In genomic region chrX:53098293-53098692, GRCm38 (mm10) we compare ENCODE assay signal across 20 mouse cellular contexts.
DNase-seq lines count a peak whose midpoint lies in the region; ATAC-seq and TF ChIP-seq lines count a peak whose summit lies in the region.
"Had no signal": no experiment of that assay in that cellular context is flagged by ENCODE, and none has a peak within 500 bp of the region (broad histone marks: within the 10 kb centered on the region; RNA-seq: fewer than 3 reads in every experiment).

No protein-coding gene starts in this region.

- no peak overlapping the region for H3K4me3 ChIP-seq in forebrain, embryonic 13.5 days
- no peak overlapping the region for H3K4me3 ChIP-seq in forebrain, postnatal 0 days (ENCODE audit: low read depth, low read length)
- no peak overlapping the region for H3K4me3 ChIP-seq in limb, embryonic 11.5 days (ENCODE audit: low read depth, low read length)
- no peak overlapping the region for H3K4me3 ChIP-seq in limb, embryonic 10.5 days
- no peak overlapping the region for H3K4me3 ChIP-seq in embryonic facial prominence, embryonic 10.5 days
- H3K4me3 ChIP-seq: forebrain, embryonic 15.5 days; heart, embryonic 15.5 days; hindbrain, embryonic 13.5 days had no signal

- no peaks in the 10 kb centered on the region for H3K9me3 ChIP-seq in forebrain, embryonic 13.5 days (replicated peaks)
- H3K9me3 ChIP-seq in forebrain, postnatal 0 days (ENCODE audit: low read length) = no peaks in the 10 kb centered on the region
- no peaks in the 10 kb centered on the region for H3K9me3 ChIP-seq in limb, embryonic 11.5 days (ENCODE audit: control insufficient read depth, low read length)
- no peaks in the 10 kb centered on the region for H3K9me3 ChIP-seq in limb, embryonic 10.5 days (replicated peaks)
- no peaks in the 10 kb centered on the region for H3K9me3 ChIP-seq in embryonic facial prominence, embryonic 10.5 days
- H3K9me3 ChIP-seq: forebrain, embryonic 15.5 days; heart, embryonic 15.5 days; hindbrain, embryonic 13.5 days had no signal

- no peaks in the 10 kb centered on the region for H3K27me3 ChIP-seq in forebrain, embryonic 13.5 days
- H3K27me3 ChIP-seq in forebrain, postnatal 0 days (ENCODE audit: insufficient read depth, low read length) = no peaks in the 10 kb centered on the region
- H3K27me3 ChIP-seq in limb, embryonic 11.5 days (ENCODE audit: control insufficient read depth, insufficient read depth, low read length) = no peaks in the 10 kb centered on the region
- H3K27me3 ChIP-seq in limb, embryonic 10.5 days (ENCODE audit: low read depth, poor library complexity, severe bottlenecking) = no peaks in the 10 kb centered on the region
- H3K27me3 ChIP-seq in embryonic facial prominence, embryonic 10.5 days (replicated peaks; ENCODE audit: low read depth, poor library complexity, severe bottlenecking) = no peaks in the 10 kb centered on the region
- H3K27me3 ChIP-seq: forebrain, embryonic 15.5 days; heart, embryonic 15.5 days; hindbrain, embryonic 13.5 days had no signal

- WGBS in forebrain, embryonic 13.5 days = 46% methylated on average over 4 of the region's 4 CpGs
- 40% methylated on average over 4 of the region's 4 CpGs for WGBS in forebrain, postnatal 0 days
- 55% methylated on average over 4 of the region's 4 CpGs for WGBS in limb, embryonic 11.5 days
- WGBS in limb, embryonic 10.5 days = 62% methylated on average over 4 of the region's 4 CpGs
- 65% methylated on average over 4 of the region's 4 CpGs for WGBS in embryonic facial prominence, embryonic 10.5 days

- H3K27ac ChIP-seq in forebrain, embryonic 13.5 days = 0 out of 2 replicates have a peak overlapping the region, but pooled peaks have one; percentile 14
- no peak overlapping the region for H3K27ac ChIP-seq in forebrain, postnatal 0 days (ENCODE audit: low read depth, low read length)
- H3K27ac ChIP-seq in limb, embryonic 11.5 days (replicated peaks; ENCODE audit: low read depth, low read length) = peak overlapping the region; percentile 45; the same call in 1 of the 2 replicates
- no peak overlapping the region for H3K27ac ChIP-seq in limb, embryonic 10.5 days
- H3K27ac ChIP-seq in embryonic facial prominence, embryonic 10.5 days (replicated peaks) = peak overlapping the region; percentile 21
- H3K27ac ChIP-seq: forebrain, embryonic 15.5 days; hindbrain, embryonic 13.5 days; hindbrain, postnatal 0 days had no signal

- H3K9ac ChIP-seq in forebrain, embryonic 13.5 days = no peak overlapping the region
- no peak overlapping the region for H3K9ac ChIP-seq in forebrain, postnatal 0 days
- H3K9ac ChIP-seq in limb, embryonic 11.5 days (ENCODE audit: low read length) = no peak overlapping the region
- H3K9ac ChIP-seq: forebrain, embryonic 15.5 days; heart, embryonic 15.5 days; hindbrain, embryonic 13.5 days had no signal

- no peaks in the 10 kb centered on the region for H3K36me3 ChIP-seq in forebrain, embryonic 13.5 days (ENCODE audit: poor library complexity, severe bottlenecking)
- no peaks in the 10 kb centered on the region for H3K36me3 ChIP-seq in forebrain, postnatal 0 days (ENCODE audit: insufficient read depth)
- no peaks in the 10 kb centered on the region for H3K36me3 ChIP-seq in limb, embryonic 11.5 days (ENCODE audit: control insufficient read depth, insufficient read depth, low read length)
- H3K36me3 ChIP-seq in limb, embryonic 10.5 days = no peaks in the 10 kb centered on the region
- no peaks in the 10 kb centered on the region for H3K36me3 ChIP-seq in embryonic facial prominence, embryonic 10.5 days (replicated peaks)
- H3K36me3 ChIP-seq: forebrain, embryonic 15.5 days; heart, embryonic 15.5 days; hindbrain, embryonic 13.5 days had no signal

- TF ChIP-seq CTCF in forebrain, postnatal 0 days (IDR thresholded peaks at IDR 0.05; ENCODE audit: low read depth) = no peak

- peak; percentile 38; the same call in 1 of the 2 replicates for ATAC-seq in forebrain, embryonic 13.5 days
- no peak for ATAC-seq in forebrain, postnatal 0 days
- no peak for ATAC-seq in limb, embryonic 11.5 days (ENCODE audit: insufficient number of reproducible peaks, low FRiP score, low TSS enrichment, low read depth)
- ATAC-seq: activated CD4-positive, CD25-positive, alpha-beta regulatory T cell, adult 4 months; forebrain, embryonic 15.5 days; hindbrain, postnatal 0 days; Patski had no signal

- DNase-seq in forebrain, postnatal 0 days = no peak
- DNase-seq in limb, embryonic 11.5 days (ENCODE audit: low spot score) = no peak
- DNase-seq in limb, embryonic 10.5 days (ENCODE audit: low spot score) = no peak
- no peak for DNase-seq in embryonic facial prominence, embryonic 10.5 days (ENCODE audit: low spot score)
- DNase-seq in kidney, postnatal 10 days = no peak
- no peak for DNase-seq in MN1 (ENCODE audit: low spot score)
- DNase-seq: adrenal gland, postnatal 14 days; cerebellum, adult 18-20 months; cerebellum, adult 9-11 months; cerebellum, postnatal 36 days; gastrocnemius, postnatal 10 days; heart, postnatal 14 days; kidney, adult 11 months had no signal

- H3K4me2 ChIP-seq in forebrain, embryonic 13.5 days = no peak overlapping the region
- no peak overlapping the region for H3K4me2 ChIP-seq in forebrain, postnatal 0 days (ENCODE audit: low read depth)
- no peak overlapping the region for H3K4me2 ChIP-seq in limb, embryonic 11.5 days (ENCODE audit: low read depth, severe bottlenecking)
- H3K4me2 ChIP-seq: forebrain, embryonic 15.5 days; heart, embryonic 15.5 days; hindbrain, embryonic 13.5 days had no signal

- H3K4me1 ChIP-seq in forebrain, embryonic 13.5 days = peaks cover 12% of the 10 kb centered on the region
- no peaks in the 10 kb centered on the region for H3K4me1 ChIP-seq in forebrain, postnatal 0 days (ENCODE audit: insufficient read depth)
- no peaks in the 10 kb centered on the region for H3K4me1 ChIP-seq in limb, embryonic 11.5 days (ENCODE audit: control insufficient read depth, insufficient read depth, low read length)
- H3K4me1 ChIP-seq in limb, embryonic 10.5 days = peaks cover 6% of the 10 kb centered on the region; the same call in 1 of the 2 replicates
- peaks cover 8% of the 10 kb centered on the region; the same call in 1 of the 2 replicates for H3K4me1 ChIP-seq in embryonic facial prominence, embryonic 10.5 days
- H3K4me1 ChIP-seq: hindbrain, embryonic 13.5 days had no signal

Comparison
In these comparisons a context has a peak if more than half of its experiments do, and no peak if none do; other contexts are left out.
1. H3K27ac ChIP-seq: peak in forebrain, embryonic 13.5 days (single experiment), limb, embryonic 11.5 days (single experiment) and embryonic facial prominence, embryonic 10.5 days (single experiment); none in forebrain, postnatal 0 days (single experiment) and limb, embryonic 10.5 days (single experiment).